Mouse (Mus musculus): Measurements from ENCODE around the gene Fndc3b. TPM values are rescaled to one million over a fixed set of nuclear protein-coding genes. Genes with fewer than 3 reads are reported as not detected.
"Not testable (repeated sequence)": the region's sequence is repeated elsewhere in the genome, so short reads cannot be mapped to it uniquely, and the experiment has no call there.

The Fndc3b gene
- polyA plus RNA-seq, 1 experiment from 2014 or later: 12.3 TPM

- Histone ChIP-seq H3K4me1 (replicated peaks; ENCODE audit: control insufficient read depth, insufficient read depth, low read length) (no peaks in the 10 kb centered on the region), H3K27ac (ENCODE audit: low read depth, low read length) (no peak overlapping the region), H3K4me3 (ENCODE audit: low read depth, low read length) (no peak overlapping the region), H3K27me3 (replicated peaks; ENCODE audit: control insufficient read depth, insufficient read depth, low read length) (no peaks in the 10 kb centered on the region), H3K4me2 (no peak overlapping the region), H3K36me3 (ENCODE audit: control insufficient read depth, insufficient read depth, low read length) (no peaks in the 10 kb centered on the region), H3K9ac (ENCODE audit: low read depth, low read length) (no peak overlapping the region), H3K9me3 (ENCODE audit: control insufficient read depth, low read length) (no peaks in the 10 kb centered on the region)
- ATAC-seq (replicated peaks; ENCODE audit: low FRiP score) (no peak), DNase-seq (ENCODE audit: low spot score) (no peak)
- WGBS: 83% methylated on average over 3 of the region's 3 CpGs
Measured at GRCm38 (mm10) chr3:27406440-27406839, 304.7 kb downstream of the Fndc3b start.

GRCm38 (mm10) chr3:27400996-27401395 lies 310.1 kb downstream of the Fndc3b start:
- not testable (repeated sequence) for H3K27me3 ChIP-seq (replicated peaks; ENCODE audit: control insufficient read depth, insufficient read depth, low read length); H3K9me3 ChIP-seq (ENCODE audit: control insufficient read depth, low read length); H3K36me3 ChIP-seq (ENCODE audit: control insufficient read depth, insufficient read depth, low read length); ATAC-seq (replicated peaks; ENCODE audit: low FRiP score); H3K4me2 ChIP-seq; DNase-seq (ENCODE audit: low spot score); H3K27ac ChIP-seq (ENCODE audit: low read depth, low read length); H3K4me1 ChIP-seq (replicated peaks; ENCODE audit: control insufficient read depth, insufficient read depth, low read length); H3K4me3 ChIP-seq (ENCODE audit: low read depth, low read length); H3K9ac ChIP-seq (ENCODE audit: low read depth, low read length)
- WGBS: 85% methylated on average over 3 of the region's 3 CpGs

- 88% methylated on average over 1 of the region's 1 CpGs for WGBS
- H3K9me3 ChIP-seq (ENCODE audit: control insufficient read depth, low read length): no peaks in the 10 kb centered on the region
- H3K4me3 ChIP-seq (ENCODE audit: low read depth, low read length): no peak overlapping the region
- no peak for ATAC-seq (replicated peaks; ENCODE audit: low FRiP score)
- no peak overlapping the region for H3K27ac ChIP-seq (ENCODE audit: low read depth, low read length)
- DNase-seq (ENCODE audit: low spot score): no peak
- H3K4me2 ChIP-seq: no peak overlapping the region
- H3K9ac ChIP-seq (ENCODE audit: low read depth, low read length): no peak overlapping the region
- H3K27me3 ChIP-seq (replicated peaks; ENCODE audit: control insufficient read depth, insufficient read depth, low read length): no peaks in the 10 kb centered on the region
- H3K4me1 ChIP-seq (replicated peaks; ENCODE audit: control insufficient read depth, insufficient read depth, low read length): no peaks in the 10 kb centered on the region
- no peaks in the 10 kb centered on the region for H3K36me3 ChIP-seq (ENCODE audit: control insufficient read depth, insufficient read depth, low read length)
Measured at GRCm38 (mm10) chr3:27389923-27390322, 321.2 kb downstream of the Fndc3b start.

GRCm38 (mm10) chr3:27384836-27385235 lies 326.3 kb downstream of the Fndc3b start:
- WGBS: 69% methylated on average over 3 of the region's 3 CpGs
- ATAC-seq (replicated peaks; ENCODE audit: low FRiP score): no peak
- H3K27me3 ChIP-seq (replicated peaks; ENCODE audit: control insufficient read depth, insufficient read depth, low read length): no peaks in the 10 kb centered on the region

GRCm38 (mm10) chr3:27377935-27378334 lies 333.2 kb downstream of the Fndc3b start:
- Histone ChIP-seq H3K4me2 (no peak overlapping the region), H3K9ac (ENCODE audit: low read depth, low read length) (no peak overlapping the region), H3K4me1 (replicated peaks; ENCODE audit: control insufficient read depth, insufficient read depth, low read length) (no peaks in the 10 kb centered on the region), H3K36me3 (ENCODE audit: control insufficient read depth, insufficient read depth, low read length) (no peaks in the 10 kb centered on the region), H3K4me3 (ENCODE audit: low read depth, low read length) (no peak overlapping the region), H3K9me3 (ENCODE audit: control insufficient read depth, low read length) (no peaks in the 10 kb centered on the region), H3K27me3 (replicated peaks; ENCODE audit: control insufficient read depth, insufficient read depth, low read length) (peaks cover 11% of the 10 kb centered on the region), H3K27ac (ENCODE audit: low read depth, low read length) (no peak overlapping the region)
- DNase-seq (ENCODE audit: low spot score) (no peak), ATAC-seq (replicated peaks; ENCODE audit: low FRiP score) (no peak)
- 62% methylated on average over 4 of the region's 4 CpGs for WGBS

More at GRCm38 (mm10) chr3:27384836-27385235, 326.3 kb downstream of the Fndc3b start:
- no peak for DNase-seq (ENCODE audit: low spot score)
- H3K4me3 ChIP-seq (ENCODE audit: low read depth, low read length): no peak overlapping the region
- H3K4me1 ChIP-seq (replicated peaks; ENCODE audit: control insufficient read depth, insufficient read depth, low read length): no peaks in the 10 kb centered on the region
- no peaks in the 10 kb centered on the region for H3K36me3 ChIP-seq (ENCODE audit: control insufficient read depth, insufficient read depth, low read length)
- H3K9ac ChIP-seq (ENCODE audit: low read depth, low read length): no peak overlapping the region
- no peak overlapping the region for H3K4me2 ChIP-seq
- no peaks in the 10 kb centered on the region for H3K9me3 ChIP-seq (ENCODE audit: control insufficient read depth, low read length)
- no peak overlapping the region for H3K27ac ChIP-seq (ENCODE audit: low read depth, low read length)

- WGBS: 54% methylated on average over 9 of the region's 9 CpGs
- Histone ChIP-seq H3K4me3 (ENCODE audit: low read depth, low read length) (no peak overlapping the region), H3K4me1 (replicated peaks; ENCODE audit: control insufficient read depth, insufficient read depth, low read length) (no peaks in the 10 kb centered on the region; the same call in 1 of the 2 replicates), H3K9ac (ENCODE audit: low read depth, low read length) (no peak overlapping the region), H3K4me2 (no peak overlapping the region), H3K9me3 (ENCODE audit: control insufficient read depth, low read length) (no peaks in the 10 kb centered on the region), H3K36me3 (ENCODE audit: control insufficient read depth, insufficient read depth, low read length) (no peaks in the 10 kb centered on the region), H3K27me3 (replicated peaks; ENCODE audit: control insufficient read depth, insufficient read depth, low read length) (peaks cover 39% of the 10 kb centered on the region), H3K27ac (ENCODE audit: low read depth, low read length) (no peak overlapping the region)
- ATAC-seq (replicated peaks; ENCODE audit: low FRiP score) (no peak), DNase-seq (ENCODE audit: low spot score) (no peak)
Measured at GRCm38 (mm10) chr3:27374396-27374795, 336.7 kb downstream of the Fndc3b start.

GRCm38 (mm10) chr3:27371725-27372650 lies 339.1 kb downstream of the Fndc3b start:
- DNase-seq (ENCODE audit: low spot score): no peak
- Histone ChIP-seq H3K4me2 (peak overlapping the region; percentile 21), H3K27ac (ENCODE audit: low read depth, low read length) (no peak overlapping the region), H3K9me3 (ENCODE audit: control insufficient read depth, low read length) (no peaks in the 10 kb centered on the region), H3K27me3 (replicated peaks; ENCODE audit: control insufficient read depth, insufficient read depth, low read length) (peaks cover 39% of the 10 kb centered on the region), H3K36me3 (ENCODE audit: control insufficient read depth, insufficient read depth, low read length) (no peaks in the 10 kb centered on the region), H3K4me1 (replicated peaks; ENCODE audit: control insufficient read depth, insufficient read depth, low read length) (no peaks in the 10 kb centered on the region; the same call in 1 of the 2 replicates), H3K9ac (ENCODE audit: low read depth, low read length) (no peak overlapping the region), H3K4me3 (ENCODE audit: low read depth, low read length) (no peak overlapping the region; the same call in 1 of the 2 replicates)
- ATAC-seq (replicated peaks; ENCODE audit: low FRiP score): no peak
- 3% methylated on average over 77 of the region's 77 CpGs for WGBS

GRCm38 (mm10) chr3:27371276-27371621 lies 339.9 kb downstream of the Fndc3b start, which contains the start of gene Ghsr:
Gene Ghsr, plus strand, starts transcription at chr3:27371351.
- H3K4me3 ChIP-seq (ENCODE audit: low read depth, low read length): no peak within 1 kb of the TSS; the same call in 1 of the 2 replicates
- H3K9ac ChIP-seq (ENCODE audit: low read depth, low read length): no peak within 1 kb of the TSS
- no peaks in the 10 kb centered on the region for H3K9me3 ChIP-seq (ENCODE audit: control insufficient read depth, low read length)
- DNase-seq (ENCODE audit: low spot score): no peak
- H3K27me3 ChIP-seq (replicated peaks; ENCODE audit: control insufficient read depth, insufficient read depth, low read length): peaks cover 39% of the 10 kb centered on the region
- ATAC-seq (replicated peaks; ENCODE audit: low FRiP score): no peak
- H3K36me3 ChIP-seq (ENCODE audit: control insufficient read depth, insufficient read depth, low read length): no peaks in the 10 kb centered on the region
- no peaks in the 10 kb centered on the region; the same call in 1 of the 2 replicates for H3K4me1 ChIP-seq (replicated peaks; ENCODE audit: control insufficient read depth, insufficient read depth, low read length)
- 4% methylated on average over 19 of the region's 19 CpGs for WGBS
- peak within 1 kb of the TSS; percentile 21 for H3K4me2 ChIP-seq
- H3K27ac ChIP-seq (ENCODE audit: low read depth, low read length): no peak within 1 kb of the TSS

Data from liver, embryonic 11.5 days (tissue).